Mouse (Mus musculus) Patski (cell line): Measurements from ENCODE around the gene Per2. TPM values are rescaled to one million over a fixed set of nuclear protein-coding genes. Genes with fewer than 3 reads are reported as not detected.

Experiments used
- ATAC-seq: fragments of 100-300 bp; one replicate; pipeline ENCODE4 v1.8.0; 2021
- CTCF ChIA-PET: fragments of 350-600 bp; sonication (Branson Sonifier 250); formaldehyde crosslinking; loops from one replicate; lab custom pipeline; 2022; ENCODE audit warnings: inconsistent platforms; lab: Charles Lee
- POLR2A ChIA-PET: fragments of 350-600 bp; sonication (Branson Sonifier 250); formaldehyde crosslinking; loops from one replicate; lab custom pipeline; 2022; ENCODE audit warnings: antibody characterized with exemption, inconsistent platforms; lab: Charles Lee
- DNase-seq: peaks from one replicate; pipeline ENCODE4 v3.0.0-alpha.2; 2011; ENCODE audit warnings: low read depth, low spot score
- H3K27me3 ChIP-seq: fragments of 371-371 bp; one replicate; pipeline ENCODE4 v1.5.1; 2021
- CTCF ChIP-seq: fragments of 100-300 bp; IDR thresholded peaks from one replicate; pipeline ENCODE4 v1.5.1; 2021
- in situ Hi-C: fragments of 300-500 bp; cut with MboI; formaldehyde crosslinking; loops from 3 replicates; pipeline ENCODE4 v1.11.1; 2018; ENCODE audit warnings: low pct_unique_long_range_greater_than_20kb, mixed read lengths
- polyA plus RNA-seq: library from polyadenylated mRNA; unstranded; gene quantifications from one replicate; pipeline ENCODE4 v1.2.3, GENCODE M21; 2021

The Per2 gene
- polyA plus RNA-seq, 1 experiment from 2014 or later = 9.7 TPM

GRCm38 (mm10) chr1:91407819-91408218 is 51.3 kb downstream of the Per2 start:
- no peaks in the 10 kb centered on the region for H3K27me3 ChIP-seq
- ATAC-seq (no peak), DNase-seq (no peak)
- ChIA-PET CTCF (interaction anchor here (1.2 to 1.4 kb wide), 2 partner anchors 20 to 53 kb away, joined by 3 to 4 read pairs; no protein-coding TSS in a partner anchor), POLR2A (no interaction called here)
- no peak for TF ChIP-seq CTCF
- in situ Hi-C loops = no loop called here

- CTCF ChIA-PET = no interaction called here
- in situ Hi-C loops = no loop called here
- H3K27me3 ChIP-seq = no peaks in the 10 kb centered on the region
- no peak for DNase-seq
- ATAC-seq = no peak
- POLR2A ChIA-PET = interaction anchor here (0.5 to 1.2 kb wide), 2 partner anchors 13 to 850 kb away, joined by 4 read pairs; no protein-coding TSS in a partner anchor
- no peak for TF ChIP-seq CTCF
Observed at GRCm38 (mm10) chr1:91405406-91406169, 53.5 kb downstream of the Per2 start.

- ATAC-seq (no peak), DNase-seq (no peak)
- ChIA-PET CTCF (no interaction called here), POLR2A (interaction anchor here (1.2 kb wide), 1 partner anchor 12 kb away, joined by 4 read pairs; no protein-coding TSS in a partner anchor)
- in situ Hi-C loops = no loop called here
- no peak for TF ChIP-seq CTCF
- H3K27me3 ChIP-seq = no peaks in the 10 kb centered on the region
Observed at GRCm38 (mm10) chr1:91404976-91405375, 54.1 kb downstream of the Per2 start.

- ATAC-seq (peak; percentile 85), DNase-seq (no peak)
- H3K27me3 ChIP-seq = no peaks in the 10 kb centered on the region
- TF ChIP-seq CTCF = no peak
- in situ Hi-C loops = no loop called here
- ChIA-PET CTCF (no interaction called here), POLR2A (interaction anchor here (1.0 kb wide), 1 partner anchor 15 kb away, joined by 3 read pairs; no protein-coding TSS in a partner anchor)
Observed at GRCm38 (mm10) chr1:91398260-91399062, 60.7 kb downstream of the Per2 start, which contains the start of gene Ilkap. TSS of gene Ilkap (minus strand) at chr1:91398815.

- CTCF ChIA-PET = no interaction called here
- H3K27me3 ChIP-seq = no peaks in the 10 kb centered on the region
- in situ Hi-C loops = no loop called here
- peak; percentile 14 for ATAC-seq
- no peak for TF ChIP-seq CTCF
- POLR2A ChIA-PET = interaction anchor here (1.0 kb wide), 1 partner anchor 15 kb away, joined by 3 read pairs; no protein-coding TSS in a partner anchor
- no peak for DNase-seq
Observed at GRCm38 (mm10) chr1:91397927-91398259, 61.2 kb downstream of the Per2 start.

GRCm38 (mm10) chr1:91390369-91390768 is 68.8 kb downstream of the Per2 start:
- no peak for DNase-seq
- peak; percentile 0 for TF ChIP-seq CTCF
- POLR2A ChIA-PET = no interaction called here
- CTCF ChIA-PET = interaction anchor here (7.3 kb wide), 1 partner anchor 43 kb away, joined by 21 read pairs; no protein-coding TSS in a partner anchor
- no peaks in the 10 kb centered on the region for H3K27me3 ChIP-seq
- in situ Hi-C loops = no loop called here
- ATAC-seq = no peak

- POLR2A ChIA-PET = interaction anchor here (2.1 kb wide), 1 partner anchor 14 kb away, joined by 5 read pairs; no protein-coding TSS in a partner anchor
- DNase-seq = no peak
- in situ Hi-C loops = no loop called here
Observed at GRCm38 (mm10) chr1:91381091-91381471, 78.0 kb downstream of the Per2 start.

GRCm38 (mm10) chr1:91380453-91381090 is 78.6 kb downstream of the Per2 start:
- no peak for DNase-seq
- in situ Hi-C loops = no loop called here
- ChIA-PET CTCF (interaction anchor here (0.7 to 2.7 kb wide), 6 partner anchors 16 to 406 kb away, joined by 3 to 17 read pairs (median 3); partner anchors contain the start of gene Klhl30), POLR2A (interaction anchor here (0.6 to 2.1 kb wide), 2 partner anchors 12 to 15 kb away, joined by 3 to 5 read pairs; no protein-coding TSS in a partner anchor)
- TF ChIP-seq CTCF = peak; percentile 87
- H3K27me3 ChIP-seq = no peaks in the 10 kb centered on the region
- no peak for ATAC-seq

More at GRCm38 (mm10) chr1:91381091-91381471, 78.0 kb downstream of the Per2 start:
- H3K27me3 ChIP-seq = no peaks in the 10 kb centered on the region
- ATAC-seq = no peak
- no peak for TF ChIP-seq CTCF
- CTCF ChIA-PET = interaction anchor here (1.0 to 2.7 kb wide), 5 partner anchors 10 to 407 kb away, joined by 3 to 17 read pairs (median 3); partner anchors contain the start of gene Klhl30

- in situ Hi-C loops = loop anchor here (5.0 to 10.0 kb wide), 2 partner anchors 191 to 399 kb away; no protein-coding TSS in a partner anchor
- DNase-seq = no peak
- no peak for ATAC-seq
- POLR2A ChIA-PET = no interaction called here
- CTCF ChIA-PET = no interaction called here
- TF ChIP-seq CTCF = no peak
- H3K27me3 ChIP-seq = no peaks in the 10 kb centered on the region
Observed at GRCm38 (mm10) chr1:91373414-91373835, 85.7 kb downstream of the Per2 start.

- CTCF ChIA-PET = no interaction called here
- POLR2A ChIA-PET = no interaction called here
- no peaks in the 10 kb centered on the region for H3K27me3 ChIP-seq
- in situ Hi-C loops = loop anchor here (5.0 to 10.0 kb wide), 2 partner anchors 188 to 395 kb away; no protein-coding TSS in a partner anchor
- no peak for ATAC-seq
- no peak for DNase-seq
- no peak for TF ChIP-seq CTCF
Observed at GRCm38 (mm10) chr1:91370055-91370454, 89.1 kb downstream of the Per2 start.
